Mouse (Mus musculus) intestine, postnatal 0 days (tissue): Measurements from ENCODE around the gene Zgpat. TPM values are rescaled to one million over a fixed set of nuclear protein-coding genes. Genes with fewer than 3 reads are reported as not detected.

Source experiments
- ATAC-seq: fragments of 200-750 bp; cut with Nextera tagmentation; 2 replicates; pipeline ENCODE4 v1.8.0; 2017; ENCODE audit warnings: mild to moderate bottlenecking, moderate TSS enrichment, moderate library complexity
- H3K27ac ChIP-seq: fragments of 300-500 bp; sonication (generic); 2 replicates; pipeline ENCODE4 v1.5.1; 2014; ENCODE audit warnings: mild to moderate bottlenecking, low read depth, low read length, moderate library complexity
- H3K27me3 ChIP-seq: fragments of 300-500 bp; sonication (generic); replicated peaks from 2 replicates; pipeline ENCODE4 v1.6.1; 2014; ENCODE audit warnings: low read length, mixed read lengths; ENCODE audit not compliant: control insufficient read depth, insufficient read depth
- H3K36me3 ChIP-seq: fragments of 300-500 bp; sonication (generic); 2 replicates; pipeline ENCODE4 v1.6.1; 2014; ENCODE audit warnings: mild to moderate bottlenecking, moderate library complexity; ENCODE audit not compliant: control insufficient read depth, insufficient read depth
- H3K4me1 ChIP-seq: fragments of 300-500 bp; sonication (generic); replicated peaks from 2 replicates; pipeline ENCODE4 v1.6.1; 2014; ENCODE audit warnings: antibody characterized with exemption, low read length, mixed read lengths; ENCODE audit not compliant: control insufficient read depth, insufficient read depth
- H3K4me2 ChIP-seq: fragments of 300-500 bp; sonication (generic); replicated peaks from 2 replicates; pipeline ENCODE4 v1.6.1; 2014; ENCODE audit warnings: low read depth, mild to moderate bottlenecking, moderate library complexity
- H3K4me3 ChIP-seq: fragments of 300-500 bp; sonication (generic); 2 replicates; pipeline ENCODE4 v1.5.1; 2014; ENCODE audit warnings: low read depth, low read length
- H3K9ac ChIP-seq: fragments of 300-500 bp; sonication (generic); 2 replicates; pipeline ENCODE4 v1.6.1; 2014; ENCODE audit warnings: mild to moderate bottlenecking, low read depth, low read length
- H3K9me3 ChIP-seq: fragments of 300-500 bp; sonication (generic); 2 replicates; pipeline ENCODE4 v1.6.1; 2016; ENCODE audit warnings: mixed run types; ENCODE audit not compliant: control insufficient read depth
- CTCF ChIP-seq: sonication (generic); IDR thresholded peaks from 2 replicates; pipeline ENCODE4 v1.5.1; 2016; ENCODE audit warnings: low read depth, mild to moderate bottlenecking, control low read depth, antibody characterized with exemption, moderate library complexity
- WGBS: fragments of 180-500 bp; shearing (Covaris S2); extraction: QIAGEN DNeasy Blood & Tissue Kit; methylation state at CpG from one replicate; pipeline ENCODE4 v1.1.7; 2014; 5-methylcytosine and 5-hydroxymethylcytosine counted together
- polyA plus RNA-seq: library from polyadenylated mRNA; unstranded; fragments of >200 nt; fragmentation: Nextera tagmentation; extraction: Ambion mirVana; gene quantifications from 2 replicates; pipeline ENCODE4 v1.2.1, GENCODE M21; 2015

Gene Zgpat
- polyA plus RNA-seq, 1 experiment from 2014 or later = 23.8 TPM

- no peaks in the 10 kb centered on the region for H3K9me3 ChIP-seq
- TF ChIP-seq CTCF = no peak
- ATAC-seq = no peak
- no peaks in the 10 kb centered on the region for H3K4me1 ChIP-seq
- H3K27me3 ChIP-seq = no peaks in the 10 kb centered on the region
- H3K4me3 ChIP-seq = no peak overlapping the region
- no peak overlapping the region for H3K9ac ChIP-seq
- H3K27ac ChIP-seq = no peak overlapping the region
- H3K4me2 ChIP-seq = no peak overlapping the region
- H3K36me3 ChIP-seq = peaks cover 62% of the 10 kb centered on the region
Measured at GRCm38 (mm10) chr2:181332542-181332941, 32.2 kb upstream of the Zgpat start.

GRCm38 (mm10) chr2:181334023-181334422 lies 30.7 kb upstream of the Zgpat start:
- ATAC-seq = no peak
- H3K9me3 ChIP-seq = no peaks in the 10 kb centered on the region
- no peaks in the 10 kb centered on the region for H3K27me3 ChIP-seq
- H3K27ac ChIP-seq = no peak overlapping the region
- 63% methylated on average over 3 of the region's 3 CpGs for WGBS
- no peak overlapping the region for H3K4me3 ChIP-seq
- H3K9ac ChIP-seq = no peak overlapping the region
- peaks cover 53% of the 10 kb centered on the region for H3K36me3 ChIP-seq
- no peaks in the 10 kb centered on the region for H3K4me1 ChIP-seq
- H3K4me2 ChIP-seq = no peak overlapping the region
- peak; percentile 80 for TF ChIP-seq CTCF

GRCm38 (mm10) chr2:181340426-181340825 lies 24.3 kb upstream of the Zgpat start:
- H3K4me1 ChIP-seq = no peaks in the 10 kb centered on the region
- no peak overlapping the region for H3K4me2 ChIP-seq
- H3K9me3 ChIP-seq = no peaks in the 10 kb centered on the region
- H3K27ac ChIP-seq = no peak overlapping the region
- 92% methylated on average over 4 of the region's 4 CpGs for WGBS
- TF ChIP-seq CTCF = no peak
- no peak overlapping the region for H3K4me3 ChIP-seq
- H3K9ac ChIP-seq = no peak overlapping the region
- no peak for ATAC-seq
- H3K36me3 ChIP-seq = peaks cover 49% of the 10 kb centered on the region
- no peaks in the 10 kb centered on the region for H3K27me3 ChIP-seq

- 92% methylated on average over 6 of the region's 6 CpGs for WGBS
- H3K27ac ChIP-seq = no peak overlapping the region
Measured at GRCm38 (mm10) chr2:181342766-181343165, 22.0 kb upstream of the Zgpat start.

GRCm38 (mm10) chr2:181356780-181357179 lies 7.9 kb upstream of the Zgpat start:
- TF ChIP-seq CTCF = no peak
- Histone ChIP-seq H3K9ac (no peak overlapping the region), H3K4me2 (no peak overlapping the region), H3K4me3 (no peak overlapping the region), H3K36me3 (peaks cover 75% of the 10 kb centered on the region), H3K4me1 (no peaks in the 10 kb centered on the region), H3K9me3 (no peaks in the 10 kb centered on the region), H3K27me3 (no peaks in the 10 kb centered on the region), H3K27ac (no peak overlapping the region)
- WGBS = 81% methylated on average over 3 of the region's 3 CpGs
- ATAC-seq = no peak

More at GRCm38 (mm10) chr2:181342766-181343165, 22.0 kb upstream of the Zgpat start:
- Histone ChIP-seq H3K4me1 (no peaks in the 10 kb centered on the region), H3K27me3 (no peaks in the 10 kb centered on the region), H3K9me3 (no peaks in the 10 kb centered on the region), H3K9ac (no peak overlapping the region), H3K4me3 (no peak overlapping the region), H3K36me3 (peaks cover 44% of the 10 kb centered on the region), H3K4me2 (no peak overlapping the region)
- ATAC-seq = no peak
- no peak for TF ChIP-seq CTCF

DNA sequence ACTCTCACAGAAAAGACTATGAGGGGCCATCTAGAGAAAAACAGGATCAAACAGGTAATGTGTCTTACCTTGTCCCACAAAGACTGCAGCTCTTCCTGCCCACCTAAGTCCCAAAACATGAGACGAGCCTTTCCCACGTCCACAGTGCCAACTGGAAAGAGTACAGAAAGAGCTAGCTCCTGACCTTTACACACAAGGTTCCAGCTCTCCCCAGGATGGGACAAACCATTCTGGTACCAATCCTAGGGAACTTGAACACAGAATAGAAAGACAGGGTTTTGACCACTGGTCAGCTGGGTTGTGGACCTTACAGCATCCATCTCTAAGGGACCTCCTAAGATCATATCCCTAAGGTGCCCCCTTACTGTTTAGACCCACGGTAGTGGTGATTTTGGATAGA lies 782 bp upstream of the Zgpat start:
- ATAC-seq = no peak
- Histone ChIP-seq H3K9me3 (no peaks in the 10 kb centered on the region), H3K27ac (no peak overlapping the region), H3K4me2 (peak overlapping the region; percentile 95), H3K4me1 (0 out of 2 replicates have a peak, but pooled peaks cover 3% of the 10 kb centered on the region), H3K36me3 (peaks cover 41% of the 10 kb centered on the region), H3K27me3 (no peaks in the 10 kb centered on the region), H3K9ac (0 out of 2 replicates have a peak overlapping the region, but pooled peaks have one; percentile 75), H3K4me3 (no peak overlapping the region)
- TF ChIP-seq CTCF = no peak
- WGBS = 87% methylated on average over 3 of the region's 3 CpGs

- H3K4me3 ChIP-seq = peak overlapping the region; percentile 75
- H3K27me3 ChIP-seq = no peaks in the 10 kb centered on the region
- WGBS = 5% methylated on average over 14 of the region's 14 CpGs
- H3K9me3 ChIP-seq = no peaks in the 10 kb centered on the region
- H3K4me2 ChIP-seq = peak overlapping the region; percentile 95
- H3K36me3 ChIP-seq = peaks cover 36% of the 10 kb centered on the region
- 0 out of 2 replicates have a peak, but pooled peaks cover 3% of the 10 kb centered on the region for H3K4me1 ChIP-seq
- H3K27ac ChIP-seq = peak overlapping the region; percentile 93
- TF ChIP-seq CTCF = no peak
- peak overlapping the region; percentile 75 for H3K9ac ChIP-seq
- ATAC-seq = no peak
Measured at GRCm38 (mm10) chr2:181364487-181364859, 255 bp upstream of the Zgpat start.
